Mouse (Mus musculus) C2C12 (cell line): ENCODE measurements around the gene Hsd17b13. TPM values are rescaled to one million over a fixed set of nuclear protein-coding genes. Genes with fewer than 3 reads are reported as not detected.

Source experiments
- H3K27me3 ChIP-seq: one replicate; pipeline ENCODE4 v1.6.1; 2011; ENCODE audit not compliant: control insufficient read depth, insufficient read depth, insufficient read length
- H3K36me3 ChIP-seq: one replicate; pipeline ENCODE4 v1.6.1; 2011; ENCODE audit not compliant: control insufficient read depth, insufficient read depth
- H3K4me3 ChIP-seq: one replicate; pipeline ENCODE4 v1.5.1; 2011; ENCODE audit warnings: mild to moderate bottlenecking, control low read depth; ENCODE audit not compliant: poor library complexity, insufficient read depth, severe bottlenecking
- H3K79me2 ChIP-seq: one replicate; pipeline ENCODE4 v1.6.1; 2011; ENCODE audit not compliant: control insufficient read depth, insufficient read depth
- H3K79me3 ChIP-seq: one replicate; pipeline ENCODE4 v1.6.1; 2011; ENCODE audit warnings: low read depth, control low read depth
- H3ac ChIP-seq: one replicate; pipeline ENCODE3; 2011; ENCODE audit warnings: low read depth; ENCODE audit not compliant: control insufficient read depth, insufficient read length
- CEBPB ChIP-seq: IDR thresholded peaks from one replicate; pipeline ENCODE4 v1.6.1; 2011; ENCODE audit warnings: low read depth, mild to moderate bottlenecking, control low read depth, moderate library complexity
- CTCF ChIP-seq: IDR thresholded peaks from one replicate; pipeline ENCODE4 v1.5.1; 2011; ENCODE audit not compliant: control insufficient read depth, insufficient read depth, insufficient read length
- FOSL1 ChIP-seq: IDR thresholded peaks from one replicate; pipeline ENCODE4 v1.8.0; 2011; ENCODE audit warnings: mild to moderate bottlenecking, low read length; ENCODE audit not compliant: poor library complexity, insufficient read depth, severe bottlenecking
- MAX ChIP-seq: IDR thresholded peaks from one replicate; pipeline ENCODE4 v1.6.1; 2011; ENCODE audit warnings: mild to moderate bottlenecking, control low read depth
- MYOD1 ChIP-seq: IDR thresholded peaks from one replicate; pipeline ENCODE4 v1.6.1; 2011; ENCODE audit warnings: low read depth; ENCODE audit not compliant: control insufficient read depth, insufficient read length
- MYOG ChIP-seq: IDR thresholded peaks from one replicate; pipeline ENCODE4 v1.6.1; 2011; ENCODE audit not compliant: control insufficient read depth, insufficient read length; ENCODE audit errors: extremely low read depth
- USF1 ChIP-seq: IDR thresholded peaks from one replicate; pipeline ENCODE4 v1.6.1; 2011; ENCODE audit warnings: low read depth, mild to moderate bottlenecking, control low read depth, moderate library complexity
- polyA plus RNA-seq: library from polyadenylated mRNA; unstranded; fragments of >200 nt; fragmentation: generic; extraction: Trizol; gene quantifications from one replicate; pipeline ENCODE4 v1.2.1, GENCODE M21; 2012; ENCODE audit warnings: missing spikeins

Gene Hsd17b13
- polyA plus RNA-seq, 1 experiment: not detected

DNA sequence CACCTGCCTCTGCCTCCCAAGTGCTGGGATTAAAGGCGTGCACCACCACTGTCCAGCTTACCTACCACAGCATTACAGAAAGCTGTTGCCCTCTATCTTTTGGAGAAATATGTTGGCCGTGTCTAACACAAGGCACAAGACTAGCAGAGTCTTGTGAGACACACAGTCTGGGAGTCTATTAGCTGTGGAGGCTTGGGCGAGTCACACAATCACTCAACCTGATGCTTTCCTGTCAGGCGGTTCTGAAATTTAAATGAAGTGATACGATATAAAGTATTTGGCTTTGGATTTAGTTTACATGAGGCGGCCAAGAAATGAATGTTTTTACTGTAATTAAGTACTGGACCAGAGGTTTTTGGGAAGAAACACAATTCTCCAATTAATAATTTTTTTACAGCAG lies 71.0 kb downstream of the Hsd17b13 start:
- Histone ChIP-seq H3K4me3 (no peak overlapping the region), H3K36me3 (no peaks in the 10 kb centered on the region), H3K79me2 (no peaks in the 10 kb centered on the region), H3ac (no peak overlapping the region), H3K79me3 (no peaks in the 10 kb centered on the region), H3K27me3 (no peaks in the 10 kb centered on the region)
- TF ChIP-seq FOSL1: no peak
- TF ChIP-seq MYOG: no peak
- no peak for TF ChIP-seq CTCF
- no peak for TF ChIP-seq MYOD1
- no peak for TF ChIP-seq USF1
- no peak for TF ChIP-seq CEBPB
- no peak for TF ChIP-seq MAX

Other genes starting within 250 kb of the Hsd17b13 start
- gene Klhl8, start 66.2 kb downstream of the Hsd17b13 start, polyA plus RNA-seq: 1.1 TPM
- gene Hsd17b11, start 44.5 kb upstream of the Hsd17b13 start, polyA plus RNA-seq: 7.4 TPM
- gene Nudt9, start 68.9 kb upstream of the Hsd17b13 start, polyA plus RNA-seq: 58.9 TPM
- gene Gm17660, start 100.2 kb upstream of the Hsd17b13 start, polyA plus RNA-seq: not detected
- not detected for gene Sparcl1, start 136.3 kb upstream of the Hsd17b13 start, polyA plus RNA-seq
- gene Dspp, start 193.3 kb upstream of the Hsd17b13 start, polyA plus RNA-seq: not detected
- 3.4 TPM for gene Dmp1, start 225.2 kb upstream of the Hsd17b13 start, polyA plus RNA-seq